Mouse (Mus musculus) ovary, postnatal 14 days (tissue): Measurements from ENCODE around the gene A630089N07Rik.

Experiments
- DNase-seq: peaks from one replicate; pipeline ENCODE4 v3.0.0; 2022; ENCODE audit warnings: low spot score

The A630089N07Rik gene

GRCm38 (mm10) chr16:97962151-97962948 lies 119.9 kb downstream of the A630089N07Rik start, which contains the start of the genes C2cd2 and Zbtb21:
Gene C2cd2 (minus strand): TSS chr16:97962598.
Gene Zbtb21 (minus strand): TSS chr16:97962622.
- DNase-seq = peak; percentile 95

GRCm38 (mm10) chr16:97961381-97962150 lies 120.7 kb downstream of the A630089N07Rik start:
- DNase-seq = peak; percentile 5

GRCm38 (mm10) chr16:97960348-97960747 lies 121.9 kb downstream of the A630089N07Rik start:
- no peak for DNase-seq

GRCm38 (mm10) chr16:97958401-97958973 lies 123.8 kb downstream of the A630089N07Rik start:
- no peak for DNase-seq

- no peak for DNase-seq
Measured at GRCm38 (mm10) chr16:97957626-97958025, 124.6 kb downstream of the A630089N07Rik start.

- no peak for DNase-seq
Measured at GRCm38 (mm10) chr16:97956011-97956410, 126.2 kb downstream of the A630089N07Rik start.

GRCm38 (mm10) chr16:97953300-97953699 lies 128.9 kb downstream of the A630089N07Rik start:
- no peak for DNase-seq

- DNase-seq = no peak
Measured at GRCm38 (mm10) chr16:97952801-97953200, 129.4 kb downstream of the A630089N07Rik start.

- DNase-seq = no peak
Measured at GRCm38 (mm10) chr16:97952371-97952770, 129.9 kb downstream of the A630089N07Rik start.
